Mouse (Mus musculus) kidney, adult 18-20 months (tissue): ENCODE measurements around the gene Grtp1.

Experiments
- DNase-seq: peaks from one replicate; pipeline ENCODE4 v3.0.0; 2021

Gene Grtp1

DNA sequence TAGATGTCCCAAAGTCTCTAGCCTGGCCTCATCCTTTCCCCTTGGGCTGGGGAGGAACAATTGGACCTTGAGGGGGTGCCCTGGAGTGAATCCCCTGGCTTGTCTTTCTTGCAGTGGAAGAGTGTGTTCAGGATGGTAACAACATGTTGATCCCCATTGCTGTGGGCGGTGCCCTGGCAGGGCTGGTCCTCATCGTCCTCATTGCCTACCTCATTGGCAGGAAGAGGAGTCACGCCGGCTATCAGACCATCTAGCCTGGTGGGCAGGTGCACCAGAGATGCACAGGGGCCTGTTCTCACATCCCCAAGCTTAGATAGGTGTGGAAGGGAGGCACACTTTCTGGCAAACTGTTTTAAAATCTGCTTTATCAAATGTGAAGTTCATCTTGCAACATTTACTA is 26.1 kb downstream of the Grtp1 start:
- no peak for DNase-seq

DNA sequence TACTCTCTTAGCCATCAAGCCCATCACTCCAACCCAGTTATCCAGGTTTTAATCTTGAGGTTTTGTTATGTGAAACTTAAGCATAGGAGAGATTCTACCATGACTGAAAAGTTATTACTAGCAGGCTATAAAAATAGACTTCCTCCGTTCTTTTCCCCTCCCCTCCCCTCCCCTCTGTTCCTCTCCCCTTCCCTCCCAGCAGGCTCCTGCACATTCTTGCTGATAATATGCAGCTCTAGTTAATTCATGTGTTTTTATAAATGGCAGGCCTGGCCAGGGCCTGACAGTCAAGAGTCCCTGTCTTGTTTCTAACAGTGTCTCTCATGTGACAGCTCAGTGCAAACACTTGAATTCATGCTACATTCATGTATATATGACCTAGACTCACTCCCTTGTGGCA is 29.9 kb downstream of the Grtp1 start:
- DNase-seq = no peak

DNA sequence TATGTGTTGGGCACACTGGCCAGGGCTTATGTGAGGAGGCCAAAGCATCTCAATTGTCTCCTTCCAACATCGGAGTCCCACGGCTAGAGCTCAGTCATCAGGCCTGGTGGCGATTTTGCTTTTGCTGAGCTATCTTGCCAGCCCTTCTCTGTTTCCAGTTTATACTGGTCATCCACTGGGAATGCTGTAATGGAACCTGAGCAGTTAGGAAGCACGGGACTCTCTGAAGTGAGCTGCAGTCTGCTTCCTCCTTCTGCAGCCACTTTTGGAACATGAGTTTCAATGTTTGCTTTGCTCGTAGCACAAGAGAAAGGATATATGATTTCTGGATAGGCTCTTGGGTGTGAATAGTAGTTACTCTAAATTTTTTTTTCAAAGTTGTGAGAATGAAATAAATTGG is 36.1 kb downstream of the Grtp1 start:
- no peak for DNase-seq

DNA sequence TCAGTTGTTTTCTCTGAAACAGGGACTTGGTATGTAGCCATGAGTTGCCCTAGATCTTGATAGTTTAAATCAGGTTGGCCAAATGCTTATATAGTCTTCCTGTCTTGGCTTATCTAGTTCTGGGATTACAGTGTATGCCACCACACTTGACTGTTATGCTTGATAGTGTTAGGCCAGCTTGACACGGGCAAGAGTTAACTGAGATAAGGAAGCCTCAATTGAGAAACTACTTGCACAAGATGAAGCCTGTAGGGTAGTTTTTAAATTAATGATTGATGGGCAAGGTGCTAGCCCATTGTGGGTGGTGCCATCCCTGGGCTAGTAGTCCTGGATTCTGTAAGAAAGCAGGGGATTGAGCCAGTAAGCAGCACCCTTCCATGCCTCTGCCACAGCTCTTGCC is 36.9 kb downstream of the Grtp1 start:
- no peak for DNase-seq

DNA sequence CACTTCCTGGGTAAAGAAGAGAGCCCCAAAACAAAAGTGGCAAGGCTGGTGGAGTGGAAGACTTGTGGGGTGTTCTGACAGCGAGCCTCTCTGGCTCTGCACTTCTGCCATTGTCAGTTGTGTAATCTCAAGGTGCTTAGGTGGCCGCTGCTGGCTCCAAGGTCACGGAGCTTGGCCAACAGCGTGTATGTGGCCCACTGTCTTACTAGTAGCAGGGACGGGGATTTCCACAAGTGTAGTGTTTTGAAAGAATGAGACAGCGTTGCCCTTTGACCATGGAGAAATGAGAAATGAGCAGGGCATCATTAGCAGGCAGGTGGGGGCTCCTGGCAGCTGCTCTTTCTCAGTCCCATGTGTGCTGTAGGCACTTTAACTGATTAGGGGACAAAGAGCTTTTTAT is 38.3 kb downstream of the Grtp1 start:
- no peak for DNase-seq

DNA sequence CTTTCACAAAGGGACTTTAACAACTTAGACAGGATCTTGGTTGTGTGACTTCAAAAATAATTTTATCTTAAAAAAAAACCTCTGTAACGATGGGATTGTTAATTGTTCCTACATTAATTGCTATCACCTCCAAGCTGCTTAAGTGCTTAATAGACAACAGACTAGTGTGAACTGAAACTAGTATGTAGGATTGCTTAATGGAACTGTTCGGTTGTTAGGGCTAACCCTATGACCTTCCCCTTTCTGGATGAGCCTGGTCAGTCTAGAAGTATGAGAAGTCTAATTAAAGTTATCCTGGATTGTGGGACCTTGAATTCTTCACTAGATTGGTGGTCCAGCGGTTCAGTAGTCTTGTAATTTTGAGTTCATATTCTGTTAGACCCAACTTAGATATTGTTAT is 39.7 kb downstream of the Grtp1 start:
- DNase-seq = no peak

DNA sequence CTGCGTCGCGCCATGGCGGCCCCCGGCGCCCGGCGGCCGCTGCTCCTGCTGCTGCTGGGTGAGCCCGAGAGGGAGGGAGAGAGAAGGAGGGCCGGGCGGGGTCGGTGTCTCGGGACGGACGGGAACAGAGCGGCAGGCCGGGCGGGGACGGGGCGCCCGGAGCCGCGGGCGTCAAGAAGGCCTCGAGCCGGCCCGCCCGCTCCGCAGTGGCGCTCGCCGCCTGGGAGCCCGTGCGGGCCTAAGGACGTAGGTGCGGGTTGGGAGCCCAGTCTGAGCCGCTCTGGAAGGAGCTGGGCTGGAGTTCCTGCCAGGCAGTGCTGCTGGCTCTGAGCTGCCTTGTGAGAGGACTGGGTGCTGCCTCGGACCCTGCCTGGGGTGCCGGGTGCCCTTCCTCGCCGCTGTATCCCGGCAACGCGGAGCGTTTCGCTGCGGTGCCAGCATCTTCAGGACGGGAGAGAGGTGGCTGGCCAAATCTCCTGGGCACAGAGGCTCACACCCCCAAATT is 41.0 kb downstream of the Grtp1 start:
- DNase-seq = peak; percentile 49

DNA sequence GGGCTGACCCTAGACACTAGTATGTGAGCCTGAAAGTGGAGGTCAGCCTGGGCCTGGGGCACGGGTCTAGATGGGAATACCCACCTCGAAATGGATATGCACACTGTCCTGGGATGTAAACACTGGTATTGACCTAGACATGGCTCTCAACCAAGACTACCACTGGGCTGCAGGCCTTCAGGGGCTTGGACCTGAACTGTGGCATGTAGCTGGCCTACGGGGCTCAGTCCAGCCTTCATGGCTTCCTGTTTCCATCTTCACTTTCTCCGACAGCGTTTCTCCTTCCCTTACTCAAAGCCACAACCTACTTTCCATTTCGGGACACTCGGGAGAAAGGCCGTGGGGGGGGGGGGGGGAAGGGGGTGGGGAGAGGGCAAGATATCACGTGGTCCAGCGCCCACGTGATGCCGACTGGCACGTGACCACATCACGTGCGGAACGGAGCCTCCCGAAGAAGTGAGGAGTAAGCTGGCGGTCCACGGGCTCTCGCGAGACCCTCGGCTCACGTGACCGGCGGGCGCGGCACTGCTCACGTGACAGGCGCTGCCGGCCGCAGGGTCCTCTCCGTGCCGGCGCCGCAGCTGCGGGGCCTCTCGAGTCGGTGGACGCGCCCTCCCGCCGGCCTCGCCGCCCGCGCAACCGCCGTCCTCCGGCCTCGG is 41.6 kb downstream of the Grtp1 start, which contains the start of gene Lamp1:
Gene Lamp1 (plus strand): TSS at position 444 of the 659 bp plus-strand sequence.
- DNase-seq = peak; percentile 100

DNA sequence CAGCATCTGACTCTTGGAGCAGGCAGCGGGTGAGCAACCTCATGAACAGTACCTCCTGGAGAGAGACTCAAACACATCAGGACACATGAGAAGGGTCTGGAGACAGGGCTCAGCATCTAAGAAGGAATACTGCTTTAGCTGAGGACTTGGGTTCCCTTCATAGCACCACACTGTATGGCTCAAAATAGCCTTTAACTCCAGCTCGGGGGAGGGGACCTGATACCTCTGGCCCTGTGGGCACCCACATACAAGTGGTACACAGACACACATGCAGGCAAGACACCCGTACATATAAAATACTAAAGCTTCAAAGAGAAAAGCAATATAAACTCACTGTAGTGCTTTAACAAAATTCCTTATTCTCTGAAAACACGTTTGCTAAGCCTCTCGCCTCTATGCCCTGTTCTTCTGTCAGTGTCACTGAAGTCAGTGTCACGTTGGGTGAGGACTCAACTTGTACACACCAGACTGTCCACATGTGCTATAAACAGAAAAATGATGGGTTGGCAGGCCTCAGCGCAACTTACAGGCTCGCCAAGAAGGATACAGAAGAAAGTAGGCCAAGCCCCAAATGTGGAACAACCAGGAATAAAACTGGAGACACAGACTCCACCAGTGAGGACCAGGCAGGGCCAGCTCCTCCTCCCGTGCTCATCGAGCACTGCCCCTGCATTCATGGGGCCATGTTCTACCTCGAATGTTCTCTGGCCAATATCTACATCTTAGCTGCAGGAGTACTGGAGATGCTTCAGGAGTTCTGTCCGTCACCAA is 43.9 kb downstream of the Grtp1 start:
- no peak for DNase-seq

DNA sequence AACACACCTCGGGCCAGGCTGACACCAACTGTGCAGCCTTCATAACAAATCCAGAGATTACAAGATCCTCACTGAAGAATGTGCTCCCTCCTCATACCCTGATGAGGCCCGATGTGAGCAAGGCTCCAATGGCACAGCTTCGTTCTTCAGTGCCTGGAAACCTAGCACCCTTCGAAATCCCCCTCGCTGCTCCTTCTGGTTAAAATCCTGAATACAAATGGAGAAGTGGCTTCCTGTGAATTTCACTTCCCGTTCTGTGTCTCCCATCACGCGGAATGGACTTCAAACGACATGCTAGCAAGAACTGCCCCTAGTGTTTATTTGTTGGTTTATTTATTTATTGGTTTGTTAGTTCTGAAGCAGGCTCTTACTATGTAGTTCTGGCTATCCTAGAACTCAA is 45.1 kb downstream of the Grtp1 start:
- DNase-seq = no peak

DNA sequence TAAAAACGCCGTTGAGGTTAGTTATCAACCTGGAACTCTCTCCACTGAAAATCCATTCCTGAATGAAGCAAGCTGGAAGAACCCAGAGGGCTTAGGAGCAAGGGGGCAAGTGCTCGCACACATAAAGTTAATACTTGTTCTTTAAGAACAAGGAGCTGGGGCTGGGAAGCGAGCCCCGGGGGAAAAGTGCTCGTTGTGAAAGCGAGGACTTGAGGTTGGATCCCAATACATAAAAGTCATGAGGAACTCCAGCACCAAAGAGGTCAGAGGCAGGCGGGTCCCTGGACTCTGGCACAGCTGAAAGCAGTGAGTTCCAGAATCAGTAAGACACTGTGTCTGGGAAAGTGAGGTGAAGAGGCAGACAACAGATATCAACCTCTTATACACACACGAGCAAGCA is 46.3 kb downstream of the Grtp1 start:
- DNase-seq = no peak

DNA sequence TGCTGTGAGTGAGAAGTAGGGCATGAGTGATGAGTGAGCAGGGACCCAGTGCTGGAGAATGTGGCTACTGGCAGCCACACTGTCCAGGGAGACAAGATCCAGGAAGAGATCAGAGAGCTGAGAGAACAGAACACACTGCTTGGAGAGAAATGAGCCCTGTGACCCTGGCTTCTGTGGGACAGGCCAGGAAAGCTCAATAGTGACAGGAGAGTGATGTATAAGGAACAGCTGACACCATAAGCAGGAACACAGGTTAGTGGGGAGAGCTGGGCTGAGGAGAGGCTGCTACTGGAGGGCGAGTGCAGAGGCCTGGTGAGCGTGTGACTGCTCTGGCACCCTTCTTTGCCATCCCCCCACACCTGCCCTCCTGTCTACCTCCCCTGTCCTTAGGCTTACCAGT is 49.5 kb downstream of the Grtp1 start:
- no peak for DNase-seq

DNA sequence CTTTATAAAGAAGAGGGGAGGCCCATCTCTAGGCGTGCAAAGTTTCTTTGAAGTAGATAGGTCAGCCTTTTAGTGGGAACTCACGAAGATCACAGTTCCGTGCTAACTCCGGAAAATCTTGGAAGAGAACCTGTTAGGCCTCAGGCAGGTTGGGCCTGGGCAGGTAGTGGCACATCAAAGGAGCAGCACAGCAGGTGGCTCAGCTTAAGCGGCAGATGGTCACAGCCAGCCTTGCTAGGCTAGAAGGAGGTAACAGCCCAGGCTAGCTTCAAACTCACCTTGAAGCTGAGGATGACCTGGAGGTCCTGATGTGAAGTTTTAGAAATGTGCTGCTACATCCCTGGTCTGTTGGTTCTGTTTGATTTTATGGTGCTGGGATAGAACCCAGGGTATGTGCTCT is 50.6 kb downstream of the Grtp1 start:
- no peak for DNase-seq

DNA sequence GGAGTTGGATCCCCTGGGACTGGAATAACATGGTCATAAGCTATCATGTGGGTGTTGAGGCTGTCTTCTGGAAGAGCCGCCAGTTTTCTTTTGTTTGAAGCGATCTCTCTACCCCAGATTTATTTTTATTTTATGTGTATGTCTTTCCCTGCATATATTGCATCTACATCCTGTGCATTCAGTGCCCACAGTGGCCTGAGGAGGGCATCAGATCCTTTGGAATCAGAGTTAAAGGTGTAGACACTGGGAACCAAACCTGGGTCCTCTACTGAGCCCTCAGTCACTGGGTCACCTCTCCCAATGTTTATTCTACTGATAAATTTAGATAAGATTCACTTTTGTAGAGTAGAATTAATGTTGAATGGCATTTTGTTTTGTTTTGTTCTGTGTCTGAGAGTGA is 51.1 kb downstream of the Grtp1 start:
- DNase-seq = no peak

DNA sequence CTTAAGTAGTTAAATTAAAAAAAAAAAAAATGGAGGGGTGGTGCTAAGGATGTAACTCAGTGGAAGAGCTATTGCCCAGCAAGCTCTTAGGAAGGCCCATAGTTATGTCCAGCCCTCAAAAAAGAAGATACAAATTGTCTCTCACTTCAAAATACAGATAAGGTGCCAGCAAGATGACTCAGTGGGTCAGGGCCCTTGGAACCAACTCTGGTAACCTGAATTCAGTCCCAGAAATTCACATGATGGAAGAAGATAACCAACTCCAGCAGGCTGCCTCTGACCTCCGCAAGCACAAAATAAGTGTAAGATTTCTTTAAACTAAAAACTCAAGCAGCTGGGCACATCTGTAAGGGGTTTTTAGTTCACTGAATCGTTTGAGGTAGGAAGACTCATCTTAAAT is 51.9 kb downstream of the Grtp1 start:
- DNase-seq = no peak

DNA sequence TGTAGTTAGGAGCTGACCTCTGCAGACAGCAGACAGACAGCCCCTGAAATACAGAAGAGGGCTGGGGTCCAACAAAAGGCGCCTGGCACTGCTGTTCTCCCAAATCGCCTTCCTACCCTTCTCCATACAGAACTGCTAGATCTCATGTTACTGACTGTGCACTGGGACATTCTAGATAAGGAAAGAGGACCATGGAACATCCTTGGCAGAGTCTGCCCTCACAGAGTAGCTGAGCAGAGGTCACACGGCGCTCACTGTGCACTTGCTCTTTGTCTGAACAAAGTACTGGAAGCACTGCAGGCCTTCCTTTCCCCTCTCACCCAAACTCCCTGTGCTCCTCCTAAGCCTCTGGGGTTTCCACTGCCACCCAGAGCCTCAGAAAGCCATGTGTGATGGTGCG is 58.7 kb downstream of the Grtp1 start:
- no peak for DNase-seq

DNA sequence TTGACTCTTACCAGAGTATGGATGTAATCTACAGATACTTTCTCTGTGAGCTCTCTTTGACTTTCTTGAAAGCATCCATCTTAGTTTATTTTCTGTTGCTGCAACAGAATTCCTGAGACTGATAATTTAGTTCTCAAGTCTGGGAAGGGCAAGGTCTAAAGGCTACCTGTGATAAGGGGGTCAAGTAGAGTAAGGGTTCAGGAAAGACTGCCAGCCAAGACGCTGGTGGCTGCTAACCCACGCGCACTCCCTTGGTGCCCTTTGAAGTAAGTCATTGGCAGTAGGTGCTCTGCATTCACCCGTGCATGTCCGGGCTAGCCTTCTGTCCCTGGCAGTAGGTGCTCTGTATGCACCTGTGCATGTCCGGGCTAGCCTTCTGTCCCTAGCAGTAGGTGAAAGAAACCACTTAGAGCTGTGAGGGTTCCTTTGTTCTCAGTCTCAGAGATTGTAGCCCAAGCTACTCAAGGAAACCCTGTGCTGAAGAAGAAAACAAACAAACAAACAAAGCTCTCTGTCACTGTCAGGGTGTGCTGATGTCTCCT is 60.7 kb downstream of the Grtp1 start:
- DNase-seq = no peak

DNA sequence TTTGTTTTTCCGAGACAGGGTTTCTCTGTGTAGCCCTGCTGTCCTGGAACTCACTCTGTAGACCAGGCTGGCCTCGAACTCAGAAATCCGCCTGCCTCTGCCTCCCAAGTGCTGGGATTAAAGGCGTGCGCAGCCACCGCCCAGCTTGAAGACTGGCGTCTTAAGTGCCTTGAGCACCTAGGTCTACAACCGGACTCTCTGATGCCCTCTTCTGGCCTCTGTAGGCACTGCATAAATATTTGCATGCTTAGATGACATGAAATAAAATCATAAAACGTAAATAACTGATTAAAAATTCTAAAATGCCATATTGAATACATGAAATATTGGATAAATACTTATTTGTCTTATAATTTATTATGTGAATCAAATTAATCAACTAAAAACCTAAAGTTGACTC is 68.2 kb downstream of the Grtp1 start:
- DNase-seq = peak; percentile 61

DNA sequence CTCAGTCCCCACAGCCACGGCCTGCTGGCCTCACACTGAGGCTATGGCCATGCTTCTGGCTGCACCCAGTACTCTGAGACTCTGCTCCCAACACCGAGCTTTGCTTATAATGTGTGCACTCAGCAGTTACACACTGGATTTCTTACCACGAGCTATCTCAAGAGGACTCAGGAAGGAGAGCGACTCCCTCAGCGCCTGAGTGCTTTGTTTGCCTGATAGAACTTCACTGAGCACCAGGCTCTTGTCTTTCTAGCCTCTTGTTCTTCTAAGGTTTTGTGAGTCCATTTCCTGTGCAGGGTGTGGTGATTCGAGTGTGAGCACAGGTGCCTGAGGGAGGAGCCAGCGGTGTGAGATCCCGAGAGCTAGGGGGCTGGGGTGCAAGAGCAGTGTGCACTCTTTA is 75.5 kb downstream of the Grtp1 start:
- DNase-seq = no peak

DNA sequence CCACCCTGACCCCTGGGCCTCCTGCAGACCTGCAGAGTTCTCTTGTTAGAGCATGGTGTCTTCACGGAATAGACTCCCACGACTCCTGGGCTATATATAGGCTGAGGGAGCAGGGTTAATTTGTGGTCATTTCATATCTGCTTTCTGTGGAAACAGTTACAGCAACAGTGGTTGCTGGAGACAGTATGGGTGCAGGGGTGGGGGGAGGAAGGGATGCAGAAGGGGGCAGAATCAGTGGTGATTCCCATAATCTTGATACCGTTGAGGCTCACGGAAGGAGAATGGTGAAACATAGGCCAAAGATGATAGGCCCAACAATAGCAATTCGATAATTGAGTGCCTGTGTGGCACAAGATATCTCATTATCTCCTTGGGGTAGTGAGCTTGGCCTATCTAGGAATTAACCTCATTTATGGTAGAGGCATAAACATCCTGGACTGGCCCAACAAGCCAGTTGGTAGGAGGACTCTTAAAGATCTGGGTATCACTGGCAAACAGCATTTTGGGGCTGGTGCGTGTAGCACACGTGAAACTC is 77.5 kb downstream of the Grtp1 start:
- no peak for DNase-seq
